Mouse (Mus musculus): ENCODE measurements around the gene Cyp11a1. TPM values are rescaled to one million over a fixed set of nuclear protein-coding genes. Genes with fewer than 3 reads are reported as not detected.

Cyp11a1 gene
- total and polyA plus RNA-seq, 3 experiments, result 0.06 to 0.29 TPM; not detected in 1

DNA sequence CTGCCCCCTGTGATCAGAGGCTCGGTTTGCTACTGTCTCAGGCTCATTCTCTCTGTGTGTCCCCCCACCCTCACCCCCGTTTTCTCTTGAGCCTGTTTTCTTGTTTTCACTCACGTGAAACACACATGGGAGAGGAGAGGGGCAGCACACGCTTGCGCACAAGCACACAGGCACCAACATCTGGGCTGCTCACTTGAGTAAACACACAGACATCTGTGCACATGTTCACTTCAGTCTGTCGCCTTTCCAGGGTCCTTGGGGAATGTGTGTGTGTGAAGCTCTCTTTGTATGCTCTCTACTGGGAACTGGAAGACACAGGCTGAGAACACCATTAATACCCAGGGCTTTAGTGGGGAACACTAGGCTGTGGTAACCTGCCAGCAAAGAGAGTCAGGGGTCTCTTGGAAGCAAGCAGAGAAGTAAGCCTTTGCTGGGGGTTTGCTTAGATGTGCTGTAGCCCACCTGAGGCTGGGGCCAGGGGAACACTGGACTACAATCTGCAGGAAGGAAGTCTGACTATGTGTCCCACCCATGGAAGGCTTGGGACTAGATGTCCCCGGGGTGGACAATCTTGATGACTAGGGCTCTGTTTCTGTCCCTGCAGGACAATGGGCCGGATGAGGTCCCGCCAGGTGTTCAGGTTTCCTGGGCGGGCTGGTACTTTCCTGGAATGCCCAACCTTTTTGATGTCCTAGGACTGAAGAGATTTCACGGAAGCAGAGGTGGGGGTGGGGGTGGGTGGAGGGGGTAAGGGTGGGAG, 36.3 kb upstream of the Cyp11a1 start:
- WGBS, result 47% methylated on average over 11 of the region's 11 CpGs
- Histone ChIP-seq H3K27me3 (ENCODE audit: control insufficient read depth, insufficient read depth, low read length) (no peaks in the 10 kb centered on the region), H3K36me3 (ENCODE audit: control insufficient read depth, insufficient read depth, low read length) (peaks cover 2% of the 10 kb centered on the region; the same call in 1 of the 2 replicates), H3K27ac (peak overlapping the region; percentile 90), H3K9ac (ENCODE audit: low read depth, low read length) (no peak overlapping the region), H3K79me2 (replicated peaks; ENCODE audit: control insufficient read depth, insufficient read depth, low read length) (no peaks in the 10 kb centered on the region), H3K4me3 (no peak overlapping the region), H3K4me1 (ENCODE audit: control insufficient read depth, insufficient read depth, low read length) (peaks cover 51% of the 10 kb centered on the region)
- TF ChIP-seq CTCF (IDR thresholded peaks at IDR 0.05) (no peak), EP300 (IDR thresholded peaks at IDR 0.05; ENCODE audit: insufficient read depth, low read depth, low read length) (peak; percentile 95; the same call in 1 of the 2 replicates), POLR2A (IDR thresholded peaks at IDR 0.05; ENCODE audit: insufficient read depth, low read depth, low read length) (0 out of 2 replicates have a peak, but pooled peaks have one; percentile 29)
- intact Hi-C loops (cut with DNase I), result loop anchor here (1.0 kb wide), 1 partner anchor 30 kb away; the partner anchor contains the start of gene Sema7a
- peak; percentile 69 to 76 for DNase-seq

DNA sequence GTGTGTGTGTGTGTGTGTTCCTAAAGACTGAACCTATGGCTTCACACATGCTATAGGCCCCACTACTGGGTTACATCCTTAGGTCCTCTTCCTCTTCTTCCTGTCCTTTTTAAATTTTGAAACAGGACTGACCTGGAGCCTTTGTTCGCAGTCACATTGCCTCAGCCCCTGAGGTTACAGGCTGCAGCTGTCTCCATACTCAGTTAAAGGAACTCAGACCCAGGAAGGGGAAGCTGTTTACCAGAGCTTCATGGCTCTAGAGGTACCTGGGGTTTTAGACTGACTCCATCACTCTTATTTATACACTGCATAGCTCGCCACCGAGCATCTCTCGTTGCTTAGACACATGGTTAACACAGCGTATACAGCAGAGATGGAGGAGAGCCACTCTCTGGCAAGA, 34.8 kb upstream of the Cyp11a1 start:
- H3K36me3 ChIP-seq (ENCODE audit: control insufficient read depth, insufficient read depth, low read length), result peaks cover 2% of the 10 kb centered on the region; the same call in 1 of the 2 replicates
- TF ChIP-seq CTCF (IDR thresholded peaks at IDR 0.05), result no peak
- no peak for TF ChIP-seq POLR2A (IDR thresholded peaks at IDR 0.05; ENCODE audit: insufficient read depth, low read depth, low read length)
- no peak for TF ChIP-seq EP300 (IDR thresholded peaks at IDR 0.05; ENCODE audit: insufficient read depth, low read depth, low read length)
- no peak overlapping the region for H3K4me3 ChIP-seq
- H3K27ac ChIP-seq, result peak overlapping the region; percentile 83
- no peak overlapping the region for H3K9ac ChIP-seq (ENCODE audit: low read depth, low read length)
- 89% methylated on average over 5 of the region's 5 CpGs for WGBS
- no peak for DNase-seq
- peaks cover 41% of the 10 kb centered on the region for H3K4me1 ChIP-seq (ENCODE audit: control insufficient read depth, insufficient read depth, low read length)
- H3K27me3 ChIP-seq (ENCODE audit: control insufficient read depth, insufficient read depth, low read length), result no peaks in the 10 kb centered on the region
- intact Hi-C loops (cut with DNase I), result no loop called here
- H3K79me2 ChIP-seq (replicated peaks; ENCODE audit: control insufficient read depth, insufficient read depth, low read length), result no peaks in the 10 kb centered on the region

DNA sequence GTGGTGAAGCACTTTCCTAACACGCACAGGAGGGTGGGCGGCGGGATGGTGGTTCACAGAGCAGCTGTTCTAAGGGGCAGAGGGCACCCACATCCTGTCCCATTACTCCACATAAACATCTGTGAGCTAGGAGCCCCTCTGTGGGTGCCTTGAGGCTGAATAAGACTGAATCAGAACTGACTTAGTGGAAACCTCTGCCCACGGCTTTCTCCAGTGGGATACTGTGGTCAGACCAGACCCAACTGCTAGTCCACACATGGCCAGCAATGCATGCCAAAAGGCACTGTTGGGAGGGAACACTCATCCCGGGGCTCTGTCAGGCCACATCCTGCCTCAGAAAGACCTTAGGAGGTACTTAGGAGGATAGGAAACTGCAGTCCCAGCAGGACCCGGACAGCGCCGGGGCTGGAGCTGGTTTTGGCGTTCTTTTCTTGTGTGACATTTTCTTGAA, 34.0 kb upstream of the Cyp11a1 start:
- Histone ChIP-seq H3K36me3 (ENCODE audit: control insufficient read depth, insufficient read depth, low read length) (peaks cover 2% of the 10 kb centered on the region; the same call in 1 of the 2 replicates), H3K27me3 (ENCODE audit: control insufficient read depth, insufficient read depth, low read length) (no peaks in the 10 kb centered on the region), H3K79me2 (replicated peaks; ENCODE audit: control insufficient read depth, insufficient read depth, low read length) (no peaks in the 10 kb centered on the region), H3K4me1 (ENCODE audit: control insufficient read depth, insufficient read depth, low read length) (peaks cover 38% of the 10 kb centered on the region), H3K27ac (peak overlapping the region; percentile 83), H3K4me3 (peak overlapping the region; percentile 18), H3K9ac (ENCODE audit: low read depth, low read length) (peak overlapping the region; percentile 39; the same call in 1 of the 2 replicates)
- peak; percentile 58 to 62 for DNase-seq
- 34% methylated on average over 9 of the region's 9 CpGs for WGBS
- TF ChIP-seq CTCF (IDR thresholded peaks at IDR 0.05) (no peak), POLR2A (IDR thresholded peaks at IDR 0.05; ENCODE audit: insufficient read depth, low read depth, low read length) (peak; percentile 69)
- intact Hi-C loops (cut with DNase I), result no loop called here

DNA sequence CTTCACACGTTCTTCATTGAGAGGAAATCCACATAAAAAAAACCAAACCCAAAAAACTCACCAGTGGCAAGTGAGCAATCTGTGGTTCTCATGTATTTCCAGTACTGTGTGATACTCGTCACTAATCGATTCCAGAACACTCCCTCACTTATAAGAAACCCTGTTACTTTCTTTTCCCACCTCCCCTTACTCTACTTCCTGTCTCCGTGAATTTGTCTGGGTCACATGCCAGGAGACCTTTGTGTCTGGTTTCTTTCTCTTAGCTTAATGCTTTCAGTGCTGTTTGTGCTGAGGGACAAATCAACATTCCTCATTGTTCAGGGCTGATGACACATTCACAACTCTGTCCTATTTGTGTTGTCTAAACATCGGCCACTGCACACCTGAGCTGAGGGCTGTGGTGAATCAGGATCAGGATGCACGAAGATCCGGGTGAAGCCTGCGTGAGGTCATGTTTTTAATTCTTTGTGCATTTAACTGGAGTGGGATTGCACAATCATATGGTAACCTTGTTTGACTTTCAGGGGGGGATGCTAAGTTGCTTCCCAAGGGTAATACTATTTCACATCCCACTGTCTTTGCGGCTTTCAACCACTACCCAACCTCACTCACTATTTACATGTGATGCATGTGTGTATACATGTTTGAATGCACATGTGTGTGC, 33.3 kb upstream of the Cyp11a1 start:
- TF ChIP-seq POLR2A (IDR thresholded peaks at IDR 0.05; ENCODE audit: insufficient read depth, low read depth, low read length) (0 out of 2 replicates have a peak, but pooled peaks have one; percentile 12), EP300 (IDR thresholded peaks at IDR 0.05; ENCODE audit: insufficient read depth, low read depth, low read length) (no peak)
- H3K4me1 ChIP-seq (ENCODE audit: control insufficient read depth, insufficient read depth, low read length), result peaks cover 32% of the 10 kb centered on the region
- intact Hi-C loops (cut with DNase I), result loop anchor here (1.0 kb wide), 1 partner anchor 15 kb away; no protein-coding TSS in a partner anchor
- no peak overlapping the region; the same call in 1 of the 2 replicates for H3K9ac ChIP-seq (ENCODE audit: low read depth, low read length)
- WGBS, result 33% methylated on average over 9 of the region's 9 CpGs
- H3K27ac ChIP-seq, result peak overlapping the region; percentile 83
- no peaks in the 10 kb centered on the region for H3K27me3 ChIP-seq (ENCODE audit: control insufficient read depth, insufficient read depth, low read length)
- no peak for DNase-seq
- peak overlapping the region; percentile 18 for H3K4me3 ChIP-seq
- H3K79me2 ChIP-seq (replicated peaks; ENCODE audit: control insufficient read depth, insufficient read depth, low read length), result no peaks in the 10 kb centered on the region
- H3K36me3 ChIP-seq (ENCODE audit: control insufficient read depth, insufficient read depth, low read length), result peaks cover 2% of the 10 kb centered on the region; the same call in 1 of the 2 replicates

DNA sequence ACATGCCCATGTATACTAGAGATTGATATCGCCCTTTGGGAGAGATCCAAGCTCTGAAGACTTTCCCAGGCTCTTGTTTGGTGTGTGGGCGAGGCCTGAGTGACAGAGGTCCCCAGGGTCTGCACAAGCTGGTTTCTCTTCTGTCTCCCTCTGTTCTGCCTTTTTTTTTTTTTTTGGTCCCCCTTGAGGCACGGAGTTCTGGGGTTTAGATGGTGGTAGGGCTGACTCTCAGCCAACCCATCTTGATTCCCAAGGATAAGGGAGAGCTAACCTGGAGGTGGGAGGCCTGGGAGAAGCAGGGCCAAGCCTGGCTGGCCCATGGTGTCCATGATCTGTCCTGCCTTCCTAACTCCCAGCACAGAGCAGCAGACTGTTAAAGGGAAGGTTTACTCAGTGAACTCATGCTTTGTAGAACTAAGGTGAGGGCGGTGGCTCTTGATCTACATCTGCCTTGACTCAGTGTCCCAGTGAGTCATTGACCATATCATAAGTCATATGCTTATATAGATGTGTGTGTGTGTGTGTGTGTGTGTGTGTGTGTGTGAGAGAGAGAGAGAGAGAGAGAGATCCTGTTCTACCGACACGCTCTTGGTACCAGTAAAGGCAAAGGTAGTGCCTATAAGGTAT, 32.7 kb upstream of the Cyp11a1 start:
- WGBS, result 69% methylated on average over 6 of the region's 6 CpGs

More for the DNA sequence above, 32.7 kb upstream of the Cyp11a1 start:
- TF ChIP-seq CTCF (IDR thresholded peaks at IDR 0.05) (no peak), POLR2A (IDR thresholded peaks at IDR 0.05; ENCODE audit: insufficient read depth, low read depth, low read length) (no peak), EP300 (IDR thresholded peaks at IDR 0.05; ENCODE audit: insufficient read depth, low read depth, low read length) (no peak)
- no peak for DNase-seq
- Histone ChIP-seq H3K9ac (ENCODE audit: low read depth, low read length) (no peak overlapping the region), H3K79me2 (replicated peaks; ENCODE audit: control insufficient read depth, insufficient read depth, low read length) (no peaks in the 10 kb centered on the region), H3K4me1 (ENCODE audit: control insufficient read depth, insufficient read depth, low read length) (peaks cover 28% of the 10 kb centered on the region), H3K4me3 (no peak overlapping the region), H3K36me3 (ENCODE audit: control insufficient read depth, insufficient read depth, low read length) (peaks cover 2% of the 10 kb centered on the region; the same call in 1 of the 2 replicates), H3K27ac (peak overlapping the region; percentile 83), H3K27me3 (ENCODE audit: control insufficient read depth, insufficient read depth, low read length) (no peaks in the 10 kb centered on the region)
- intact Hi-C loops (cut with DNase I), result loop anchor here (1.0 kb wide), 1 partner anchor 15 kb away; no protein-coding TSS in a partner anchor
